Comparison of ENCODE assay signal across 8 mouse cellular contexts in the genomic region with DNA sequence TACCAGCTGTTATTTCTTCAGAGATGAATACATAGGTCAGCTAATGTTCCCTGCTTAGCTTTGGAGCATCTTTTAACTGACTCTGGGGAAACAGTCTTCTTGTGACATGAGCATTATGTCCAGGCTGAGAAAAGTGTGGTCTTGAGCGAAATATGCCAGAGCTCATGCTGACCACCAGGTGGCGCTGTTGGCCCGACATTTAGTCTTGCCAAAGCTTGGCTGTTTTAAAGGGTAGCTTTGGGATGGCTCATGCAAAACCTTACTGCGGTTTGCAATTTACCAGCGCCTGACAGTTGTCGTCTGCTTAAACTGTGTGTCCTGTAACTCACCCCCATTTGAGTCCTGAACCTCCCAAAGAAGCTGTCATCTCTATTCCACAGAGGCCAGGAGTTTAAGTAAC.
DNase-seq lines count a peak whose midpoint lies in the region; ATAC-seq and TF ChIP-seq lines count a peak whose summit lies in the region.

No protein-coding gene starts in this region.

- H3K27me3 ChIP-seq in G1E (ENCODE audit: insufficient read depth, low read length): no peaks in the 10 kb centered on the region
- H3K27me3 ChIP-seq in embryonic facial prominence, embryonic 10.5 days (replicated peaks; ENCODE audit: low read depth, poor library complexity, severe bottlenecking): peaks cover 9% of the 10 kb centered on the region; the same call in 1 of the 2 replicates

- ATAC-seq in G1E (ENCODE audit: extremely low read depth, insufficient number of reproducible peaks, low FRiP score, poor library complexity, severe bottlenecking): peak; percentile 60; the same call in 1 of the 2 replicates

- H3K4me1 ChIP-seq in G1E (ENCODE audit: insufficient read depth, low read depth, low read length): no peaks in the 10 kb centered on the region
- no peaks in the 10 kb centered on the region for H3K4me1 ChIP-seq in embryonic facial prominence, embryonic 10.5 days

- H3K4me3 ChIP-seq in G1E (ENCODE audit: low read depth, low read length): no peak overlapping the region
- no peak overlapping the region for H3K4me3 ChIP-seq in embryonic facial prominence, embryonic 10.5 days
- H3K4me3 ChIP-seq in layer of hippocampus, adult 2 months: no peak overlapping the region

- peak; percentile 86 for TF ChIP-seq CTCF in G1E (IDR thresholded peaks at IDR 0.05; ENCODE audit: low read depth, low read length)
- peak; percentile 98 for TF ChIP-seq CTCF in layer of hippocampus, adult 2 months (conservative IDR thresholded peaks at IDR 0.05)

- 0 out of 2 replicates have a peak, but pooled peaks cover 7% of the 10 kb centered on the region for H3K9me3 ChIP-seq in G1E (replicated peaks)
- H3K9me3 ChIP-seq in embryonic facial prominence, embryonic 10.5 days: no peaks in the 10 kb centered on the region

- no peak overlapping the region for H3K27ac ChIP-seq in embryonic facial prominence, embryonic 10.5 days (replicated peaks)
- H3K27ac ChIP-seq in layer of hippocampus, adult 2 months: no peak overlapping the region

- peak; percentile 8 for DNase-seq in G1E (ENCODE audit: low spot score)
- DNase-seq in adrenal gland, postnatal 36 days: peak; percentile 87 to 90
- DNase-seq in embryonic facial prominence, embryonic 10.5 days (ENCODE audit: low spot score): peak; percentile 88
- DNase-seq in heart, adult 9 months (ENCODE audit: low spot score in 2 of 2): peak; percentile 20 to 65
- peak; percentile 79 to 88 for DNase-seq in layer of hippocampus, adult 2 months (ENCODE audit: low spot score in 2 of 2)
- peak; percentile 88 for DNase-seq in lung, postnatal 10 days
- DNase-seq in right cerebral cortex, postnatal 14 days: peak; percentile 91
- peak; percentile 92 for DNase-seq in urinary bladder, postnatal 25 days (ENCODE audit: low spot score)

- WGBS in embryonic facial prominence, embryonic 10.5 days: 15% methylated on average over 6 of the region's 6 CpGs

- no peaks in the 10 kb centered on the region for H3K36me3 ChIP-seq in G1E (replicated peaks)
- no peaks in the 10 kb centered on the region for H3K36me3 ChIP-seq in embryonic facial prominence, embryonic 10.5 days (replicated peaks)

Comparison
In these comparisons a context has a peak if more than half of its experiments do, and no peak if none do; other contexts are left out.
1. DNase-seq: peak in every context shown above with its lines; median percentile 92 in urinary bladder, postnatal 25 days; 91 in right cerebral cortex, postnatal 14 days; 88 in adrenal gland, postnatal 36 days; 88 in embryonic facial prominence, embryonic 10.5 days; 88 in lung, postnatal 10 days; 84 in layer of hippocampus, adult 2 months; 42 in heart, adult 9 months; 8 in G1E.